Mouse (Mus musculus) erythroblast, embryonic 14.5 days (primary cell): ENCODE data around the gene Txndc11.

Source experiments
- GATA1 ChIP-seq: IDR thresholded peaks from 2 replicates; pipeline ENCODE4 v1.6.1; 2012; ENCODE audit warnings: low read length, inconsistent platforms, mixed read lengths
- TAL1 ChIP-seq: IDR thresholded peaks from 3 replicates; pipeline ENCODE4 v1.6.1; 2012; ENCODE audit warnings: low read length, inconsistent platforms, mixed read lengths

DNA sequence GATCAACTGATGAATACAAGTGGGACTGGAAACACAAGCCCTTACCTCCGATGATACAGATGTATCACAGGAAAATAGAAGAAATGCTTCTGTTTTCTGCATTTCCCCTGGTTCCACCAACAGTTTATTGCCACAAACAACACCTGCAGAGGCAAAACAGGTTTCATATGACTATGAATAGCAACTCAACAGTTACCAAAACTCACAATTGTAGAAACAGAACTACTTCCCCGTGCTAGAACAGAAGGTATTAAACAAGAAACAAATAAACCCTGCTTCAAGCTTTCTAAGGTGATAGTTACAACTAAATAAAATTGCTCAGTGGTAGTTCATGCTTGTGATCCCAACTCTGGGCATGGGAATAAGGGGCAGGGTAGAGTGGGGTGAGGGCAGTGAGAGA lies 11.8 kb downstream of the Txndc11 start:
- TF ChIP-seq GATA1 (no peak), TAL1 (no peak)
